18 mouse cellular contexts compared by ENCODE assay signal in the genomic region with DNA sequence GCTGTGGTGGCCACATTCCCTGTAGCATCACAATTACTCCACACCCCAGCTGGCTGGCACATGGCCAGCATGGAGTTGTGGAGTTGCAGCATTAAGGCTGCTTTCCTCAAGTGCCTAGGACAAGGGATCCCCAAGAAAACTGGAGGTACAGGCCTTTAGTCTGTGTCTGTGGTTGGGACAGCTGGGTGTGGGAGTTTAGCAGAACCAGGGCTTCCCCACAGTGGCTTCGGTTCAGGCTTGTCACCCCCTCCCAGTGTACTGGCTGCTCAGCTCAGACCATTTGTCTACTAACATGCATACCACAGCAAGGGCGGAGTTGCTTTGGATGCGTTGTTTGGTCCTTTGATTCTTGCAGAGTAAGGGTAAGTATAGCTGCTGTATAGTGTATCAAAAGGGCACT.
"Had no signal": no experiment of that assay in that cellular context is flagged by ENCODE, and none has a peak within 500 bp of the region (broad histone marks: within the 10 kb centered on the region; RNA-seq: fewer than 3 reads in every experiment).

No protein-coding gene starts in this region.

- H3K9me3 ChIP-seq: midbrain, embryonic 10.5 days; midbrain, embryonic 13.5 days; neural tube, embryonic 13.5 days; neural tube, embryonic 15.5 days; stomach, embryonic 15.5 days had no signal

- ATAC-seq: midbrain, embryonic 13.5 days; midbrain, embryonic 16.5 days had no signal

- H3K27ac ChIP-seq: midbrain, embryonic 10.5 days; midbrain, embryonic 13.5 days; neural tube, embryonic 13.5 days; neural tube, embryonic 15.5 days; stomach, embryonic 15.5 days; stomach, postnatal 0 days had no signal

- H3K4me2 ChIP-seq: lung, embryonic 14.5 days; midbrain, embryonic 13.5 days; neural tube, embryonic 13.5 days; neural tube, embryonic 15.5 days; stomach, embryonic 15.5 days had no signal

- H3K4me3 ChIP-seq: midbrain, embryonic 10.5 days; midbrain, embryonic 13.5 days; myocyte; neural tube, embryonic 13.5 days; neural tube, embryonic 15.5 days; stomach, embryonic 15.5 days had no signal

- H3K36me3 ChIP-seq: midbrain, embryonic 10.5 days; midbrain, embryonic 13.5 days; neural tube, embryonic 13.5 days; neural tube, embryonic 15.5 days; stomach, embryonic 15.5 days had no signal

- H3K9ac ChIP-seq: lung, embryonic 14.5 days; midbrain, embryonic 13.5 days; neural tube, embryonic 13.5 days; neural tube, embryonic 15.5 days; stomach, embryonic 15.5 days had no signal

- H3K27me3 ChIP-seq: midbrain, embryonic 13.5 days; neural tube, embryonic 13.5 days; neural tube, embryonic 15.5 days; stomach, embryonic 15.5 days had no signal

- DNase-seq: lung, adult 18-20 months; lung, embryonic 14.5 days; lung, postnatal 10 days; lung, postnatal 4 days; retina, postnatal 1 day; right cerebral cortex, adult 18-20 months; right cerebral cortex, postnatal 14 days; thymus, adult 18-20 months; thymus, postnatal 14 days; thymus, postnatal 36 days had no signal

- H3K4me1 ChIP-seq: midbrain, embryonic 10.5 days; midbrain, embryonic 13.5 days; neural tube, embryonic 13.5 days; neural tube, embryonic 15.5 days; stomach, embryonic 15.5 days had no signal
